Mouse (Mus musculus) heart, adult 2 months (tissue): ENCODE results near the gene Rom1.

Source experiments
- CTCF ChIP-seq: fragments of 200-600 bp; IDR thresholded peaks from 2 replicates; pipeline ENCODE4 v1.8.1; 2022; ENCODE audit warnings: antibody characterized with exemption, mild to moderate bottlenecking, moderate library complexity
- EP300 ChIP-seq: fragments of 200-500 bp; IDR thresholded peaks from 2 replicates; pipeline ENCODE4 v1.6.1; 2011; ENCODE audit warnings: low read depth, low read length, control low read depth; ENCODE audit not compliant: insufficient read depth
- POLR2A ChIP-seq: fragments of 200-500 bp; IDR thresholded peaks from 2 replicates; pipeline ENCODE4 v1.6.1; 2011; ENCODE audit warnings: mild to moderate bottlenecking, low read depth, low read length, control low read depth; ENCODE audit not compliant: insufficient read depth

- TF ChIP-seq CTCF (no peak), POLR2A (no peak), EP300 (no peak)
Measured at GRCm38 (mm10) chr19:8920836-8921291, 8.3 kb downstream of the Rom1 start.
